Mouse (Mus musculus) C2C12 (cell line): Measurements from ENCODE around the gene Scamp5.

Experiments
- CEBPB ChIP-seq: IDR thresholded peaks from one replicate; pipeline ENCODE4 v1.6.1; 2011; ENCODE audit warnings: low read depth, mild to moderate bottlenecking, control low read depth, moderate library complexity
- CTCF ChIP-seq: IDR thresholded peaks from one replicate; pipeline ENCODE4 v1.5.1; 2011; ENCODE audit not compliant: control insufficient read depth, insufficient read depth, insufficient read length
- MAX ChIP-seq: IDR thresholded peaks from one replicate; pipeline ENCODE4 v1.6.1; 2011; ENCODE audit warnings: mild to moderate bottlenecking, control low read depth
- MYOG ChIP-seq: IDR thresholded peaks from one replicate; pipeline ENCODE4 v1.6.1; 2011; ENCODE audit not compliant: control insufficient read depth, insufficient read length; ENCODE audit errors: extremely low read depth
- USF1 ChIP-seq: IDR thresholded peaks from one replicate; pipeline ENCODE4 v1.6.1; 2011; ENCODE audit warnings: low read depth, mild to moderate bottlenecking, control low read depth, moderate library complexity

DNA sequence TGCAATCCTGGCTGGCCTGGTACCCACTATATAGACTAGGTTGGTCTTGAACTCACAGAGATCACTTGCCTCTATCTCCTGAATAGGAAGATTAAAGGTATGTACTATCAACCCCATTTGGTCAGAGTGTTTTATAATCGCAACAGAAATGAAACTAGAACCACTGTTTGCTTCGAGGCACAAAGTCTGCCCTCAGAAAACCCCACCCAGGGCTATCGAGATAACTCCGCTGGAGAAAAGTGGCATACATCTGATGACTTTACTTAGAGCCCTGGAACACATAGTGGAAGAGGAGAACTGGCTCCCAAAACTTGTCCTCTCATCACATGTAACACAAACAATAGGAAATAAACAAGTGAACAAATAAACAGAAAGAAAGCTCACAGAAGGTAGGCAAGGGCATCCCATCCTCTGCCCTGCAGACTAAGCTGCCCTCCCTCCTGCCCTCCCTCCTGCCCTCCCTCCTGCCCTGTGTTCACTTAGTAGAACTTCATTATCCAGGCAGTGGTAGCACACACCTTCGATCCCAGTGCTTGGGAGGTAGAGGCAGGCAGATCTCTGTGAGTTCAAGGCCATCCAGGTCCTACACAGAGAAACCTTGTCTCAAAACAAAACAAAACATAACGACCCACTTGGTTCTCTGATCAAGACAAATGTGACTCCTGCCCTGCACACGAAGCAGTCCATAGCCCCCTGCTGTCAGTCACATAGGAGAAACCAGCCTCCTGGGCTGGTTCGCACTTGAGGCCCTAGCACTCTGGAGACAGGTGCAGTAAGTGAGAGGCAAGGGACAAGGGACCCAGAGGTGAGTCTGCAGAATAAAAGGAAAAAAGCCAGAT, 15.0 kb downstream of the Scamp5 start:
- TF ChIP-seq MAX (no peak), CTCF (no peak), CEBPB (no peak), USF1 (no peak), MYOG (no peak)
